Mouse (Mus musculus) limb, embryonic 11.5 days (tissue): ENCODE data around the gene Dnah2. TPM values are rescaled to one million over a fixed set of nuclear protein-coding genes. Genes with fewer than 3 reads are reported as not detected.

ENCODE experiments used
- ATAC-seq: fragments of 200-750 bp; cut with Nextera tagmentation; 2 replicates; pipeline ENCODE4 v1.8.0; 2017; ENCODE audit warnings: low read depth; ENCODE audit not compliant: insufficient number of reproducible peaks, low FRiP score, low TSS enrichment
- DNase-seq: peaks from one replicate; pipeline ENCODE4 v3.0.0-alpha.2; 2015; ENCODE audit warnings: low spot score
- H3K27ac ChIP-seq: fragments of 300-500 bp; sonication (generic); replicated peaks from 2 replicates; pipeline ENCODE4 v1.5.1; 2014; ENCODE audit warnings: low read depth, mild to moderate bottlenecking, low read length
- H3K27me3 ChIP-seq: fragments of 300-500 bp; sonication (generic); 2 replicates; pipeline ENCODE4 v1.6.1; 2014; ENCODE audit warnings: mild to moderate bottlenecking, low read length, mixed read lengths; ENCODE audit not compliant: control insufficient read depth, insufficient read depth
- H3K36me3 ChIP-seq: fragments of 300-500 bp; sonication (generic); 2 replicates; pipeline ENCODE4 v1.6.1; 2014; ENCODE audit warnings: mild to moderate bottlenecking, low read length, moderate library complexity, mixed read lengths; ENCODE audit not compliant: control insufficient read depth, insufficient read depth
- H3K4me1 ChIP-seq: fragments of 300-500 bp; sonication (generic); 2 replicates; pipeline ENCODE4 v1.6.1; 2014; ENCODE audit warnings: low read length, mixed read lengths; ENCODE audit not compliant: control insufficient read depth, insufficient read depth
- H3K4me2 ChIP-seq: fragments of 300-500 bp; sonication (generic); 2 replicates; pipeline ENCODE4 v1.6.1; 2014; ENCODE audit warnings: low read depth, mild to moderate bottlenecking, moderate library complexity; ENCODE audit not compliant: severe bottlenecking
- H3K4me3 ChIP-seq: fragments of 300-500 bp; sonication (generic); 2 replicates; pipeline ENCODE4 v1.5.1; 2014; ENCODE audit warnings: low read depth, low read length
- H3K9ac ChIP-seq: fragments of 300-500 bp; sonication (generic); 2 replicates; pipeline ENCODE4 v1.6.1; 2014; ENCODE audit warnings: mild to moderate bottlenecking, low read length
- H3K9me3 ChIP-seq: fragments of 300-500 bp; sonication (generic); 2 replicates; pipeline ENCODE4 v1.6.1; 2016; ENCODE audit warnings: low read length; ENCODE audit not compliant: control insufficient read depth
- WGBS: fragments of 180-500 bp; shearing (Covaris S2); extraction: QIAGEN DNeasy Blood & Tissue Kit; methylation state at CpG from one replicate; pipeline ENCODE4 v1.1.7; 2014; 5-methylcytosine and 5-hydroxymethylcytosine counted together
- polyA plus RNA-seq: library from polyadenylated mRNA; unstranded; fragments of >200 nt; fragmentation: Nextera tagmentation; extraction: Ambion mirVana; gene quantifications from 2 replicates; pipeline ENCODE4 v1.2.1, GENCODE M21; 2014

Dnah2 gene
- polyA plus RNA-seq, 1 experiment from 2014 or later: 0.87 TPM

GRCm38 (mm10) chr11:69377766-69378165 is 171.1 kb downstream of the Dnah2 start:
- WGBS: 80% methylated on average over 3 of the region's 3 CpGs
- Histone ChIP-seq H3K27me3 (no peaks in the 10 kb centered on the region), H3K9ac (no peak overlapping the region), H3K4me2 (no peak overlapping the region), H3K9me3 (no peaks in the 10 kb centered on the region), H3K4me3 (no peak overlapping the region), H3K4me1 (no peaks in the 10 kb centered on the region), H3K36me3 (peaks cover 2% of the 10 kb centered on the region; the same call in 1 of the 2 replicates), H3K27ac (no peak overlapping the region)
- DNase-seq (no peak), ATAC-seq (no peak)

GRCm38 (mm10) chr11:69375646-69376045 is 173.3 kb downstream of the Dnah2 start:
- H3K9me3 ChIP-seq: no peaks in the 10 kb centered on the region
- WGBS: 91% methylated on average over 4 of the region's 4 CpGs
- H3K36me3 ChIP-seq: peaks cover 2% of the 10 kb centered on the region; the same call in 1 of the 2 replicates

DNA sequence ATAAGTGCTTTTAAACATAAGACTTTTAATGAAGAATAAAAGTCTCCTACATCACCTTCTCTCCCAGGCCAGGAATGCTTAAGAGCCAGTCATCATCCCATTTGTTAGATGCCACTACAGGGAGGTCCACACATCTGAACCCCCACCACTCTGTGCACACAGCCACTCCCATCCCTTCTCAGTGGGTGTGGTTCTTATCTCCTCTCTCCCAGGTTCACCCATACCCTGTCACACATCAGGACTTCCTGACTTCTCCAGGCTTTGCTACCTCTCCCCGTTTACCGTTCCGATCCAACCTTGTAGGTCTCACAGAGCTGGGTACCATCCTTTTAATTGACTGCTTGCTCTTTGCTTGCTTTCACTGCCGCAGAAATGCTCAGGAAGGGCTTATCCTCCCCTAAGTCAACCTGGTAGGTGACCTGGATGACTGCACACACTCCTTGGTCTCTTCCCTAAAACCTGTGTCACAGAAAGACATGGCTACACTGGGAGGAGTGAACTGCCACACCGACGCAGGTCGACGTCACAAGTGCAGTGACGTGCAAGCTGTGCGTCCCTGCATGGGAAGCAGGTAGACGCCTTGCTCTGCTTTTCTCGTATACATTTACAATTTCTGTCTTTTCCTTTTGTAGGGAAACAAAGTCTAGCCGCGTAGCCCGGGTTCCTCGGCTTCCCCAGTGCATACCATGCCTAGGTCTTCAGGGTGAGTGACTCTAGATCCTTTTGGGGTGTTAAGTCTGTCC is 175.5 kb downstream of the Dnah2 start:
- no peaks in the 10 kb centered on the region for H3K27me3 ChIP-seq
- peaks cover 2% of the 10 kb centered on the region; the same call in 1 of the 2 replicates for H3K36me3 ChIP-seq
- no peak overlapping the region for H3K9ac ChIP-seq
- H3K4me2 ChIP-seq: no peak overlapping the region
- ATAC-seq (no peak), DNase-seq (no peak)
- no peak overlapping the region for H3K4me3 ChIP-seq
- no peaks in the 10 kb centered on the region for H3K9me3 ChIP-seq
- H3K27ac ChIP-seq: no peak overlapping the region
- WGBS: 89% methylated on average over 16 of the region's 16 CpGs
- H3K4me1 ChIP-seq: peaks cover 7% of the 10 kb centered on the region

More at GRCm38 (mm10) chr11:69375646-69376045, 173.3 kb downstream of the Dnah2 start:
- Histone ChIP-seq H3K9ac (no peak overlapping the region), H3K4me1 (peaks cover 7% of the 10 kb centered on the region), H3K4me3 (no peak overlapping the region), H3K4me2 (no peak overlapping the region), H3K27ac (no peak overlapping the region), H3K27me3 (no peaks in the 10 kb centered on the region)
- no peak for DNase-seq
- ATAC-seq: no peak

DNA sequence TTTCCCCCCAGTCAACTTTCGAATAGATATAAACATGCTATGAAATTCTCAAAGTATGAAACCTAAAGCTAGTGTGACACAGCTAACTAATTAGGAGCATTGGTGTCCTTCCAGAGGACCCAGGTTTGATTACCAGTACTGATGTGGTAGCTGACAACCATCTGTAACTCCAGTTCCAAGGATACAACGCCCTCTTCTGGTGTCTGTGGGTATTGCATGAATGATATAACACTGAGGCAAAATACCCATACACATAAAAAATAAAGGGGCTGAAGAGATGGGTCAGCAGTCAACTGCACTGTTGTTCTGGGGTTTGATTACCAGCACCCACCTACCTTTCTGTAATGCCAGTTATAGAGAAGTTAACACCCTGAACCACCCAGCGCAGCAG is 176.1 kb downstream of the Dnah2 start:
- Histone ChIP-seq H3K4me2 (no peak overlapping the region), H3K9ac (no peak overlapping the region), H3K4me3 (no peak overlapping the region), H3K27me3 (no peaks in the 10 kb centered on the region), H3K36me3 (peaks cover 2% of the 10 kb centered on the region; the same call in 1 of the 2 replicates), H3K9me3 (no peaks in the 10 kb centered on the region), H3K27ac (no peak overlapping the region), H3K4me1 (peaks cover 9% of the 10 kb centered on the region)
- no peak for ATAC-seq
- DNase-seq: no peak
- 61% methylated on average over 3 of the region's 3 CpGs for WGBS

- peaks cover 2% of the 10 kb centered on the region; the same call in 1 of the 2 replicates for H3K36me3 ChIP-seq
- DNase-seq: no peak
Measured at GRCm38 (mm10) chr11:69372056-69372779, 176.7 kb downstream of the Dnah2 start.

GRCm38 (mm10) chr11:69371601-69372000 is 177.3 kb downstream of the Dnah2 start:
- 60% methylated on average over 12 of the region's 12 CpGs for WGBS
- no peaks in the 10 kb centered on the region for H3K9me3 ChIP-seq
- no peak for ATAC-seq
- H3K27ac ChIP-seq: no peak overlapping the region
- 0 out of 2 replicates have a peak overlapping the region, but pooled peaks have one; percentile 3 for H3K4me2 ChIP-seq
- no peak overlapping the region for H3K9ac ChIP-seq
- peaks cover 9% of the 10 kb centered on the region for H3K4me1 ChIP-seq
- no peak overlapping the region for H3K4me3 ChIP-seq
- peaks cover 2% of the 10 kb centered on the region; the same call in 1 of the 2 replicates for H3K36me3 ChIP-seq
- no peak for DNase-seq
- H3K27me3 ChIP-seq: no peaks in the 10 kb centered on the region

More at GRCm38 (mm10) chr11:69372056-69372779, 176.7 kb downstream of the Dnah2 start:
- Histone ChIP-seq H3K4me2 (peak overlapping the region; percentile 3; the same call in 1 of the 2 replicates), H3K4me3 (no peak overlapping the region), H3K4me1 (peaks cover 9% of the 10 kb centered on the region), H3K9ac (no peak overlapping the region), H3K27me3 (no peaks in the 10 kb centered on the region), H3K27ac (0 out of 2 replicates have a peak overlapping the region, but pooled peaks have one; percentile 5), H3K9me3 (no peaks in the 10 kb centered on the region)
- 65% methylated on average over 12 of the region's 12 CpGs for WGBS
- no peak for ATAC-seq

GRCm38 (mm10) chr11:69370817-69371215 is 178.1 kb downstream of the Dnah2 start:
- peaks cover 2% of the 10 kb centered on the region; the same call in 1 of the 2 replicates for H3K36me3 ChIP-seq
- peak overlapping the region; percentile 15; the same call in 1 of the 2 replicates for H3K4me2 ChIP-seq
- WGBS: 33% methylated on average over 9 of the region's 9 CpGs
- H3K9me3 ChIP-seq: no peaks in the 10 kb centered on the region
- no peak for ATAC-seq
- peaks cover 13% of the 10 kb centered on the region for H3K4me1 ChIP-seq
- no peak for DNase-seq
- no peak overlapping the region for H3K4me3 ChIP-seq
- H3K9ac ChIP-seq: peak overlapping the region; percentile 23; the same call in 1 of the 2 replicates
- no peaks in the 10 kb centered on the region for H3K27me3 ChIP-seq
- no peak overlapping the region for H3K27ac ChIP-seq
